Comparison of ENCODE assay signal across 8 mouse cellular contexts in genomic region chr19:44297068-44297760, GRCm38 (mm10). TPM values are rescaled to one million over a fixed set of nuclear protein-coding genes. Genes with fewer than 3 reads are reported as not detected.
DNase-seq lines count a peak whose midpoint lies in the region; ATAC-seq and TF ChIP-seq lines count a peak whose summit lies in the region.

No protein-coding gene starts in this region.

- WGBS in kidney, embryonic 15.5 days, result 42% methylated on average over 8 of the region's 8 CpGs
- 44% methylated on average over 8 of the region's 8 CpGs for WGBS in hindbrain, embryonic 15.5 days
- WGBS in midbrain, postnatal 0 days, result 44% methylated on average over 8 of the region's 8 CpGs

- H3K36me3 ChIP-seq in kidney, embryonic 15.5 days, result peaks cover 67% of the 10 kb centered on the region
- H3K36me3 ChIP-seq in hindbrain, embryonic 15.5 days, result peaks cover 32% of the 10 kb centered on the region
- peaks cover 37% of the 10 kb centered on the region for H3K36me3 ChIP-seq in midbrain, postnatal 0 days (ENCODE audit: insufficient read depth, low read length)

- H3K4me3 ChIP-seq in kidney, embryonic 15.5 days (replicated peaks), result peak overlapping the region; percentile 88
- peak overlapping the region; percentile 98 for H3K4me3 ChIP-seq in bone marrow macrophage, adult 2 months (ENCODE audit: insufficient read depth, low read length)
- H3K4me3 ChIP-seq in hindbrain, embryonic 15.5 days, result peak overlapping the region; percentile 70
- H3K4me3 ChIP-seq in midbrain, postnatal 0 days (ENCODE audit: low read depth, low read length), result peak overlapping the region; percentile 92

- H3K4me2 ChIP-seq in kidney, embryonic 15.5 days, result peak overlapping the region; percentile 92
- peak overlapping the region; percentile 93 for H3K4me2 ChIP-seq in hindbrain, embryonic 15.5 days
- H3K4me2 ChIP-seq in midbrain, postnatal 0 days (ENCODE audit: low read depth, low read length, poor library complexity, severe bottlenecking), result peak overlapping the region; percentile 100

- H3K9me3 ChIP-seq in kidney, embryonic 15.5 days (replicated peaks), result no peaks in the 10 kb centered on the region
- no peaks in the 10 kb centered on the region for H3K9me3 ChIP-seq in hindbrain, embryonic 15.5 days
- no peaks in the 10 kb centered on the region for H3K9me3 ChIP-seq in midbrain, postnatal 0 days (ENCODE audit: low read length)

- no peak for DNase-seq in kidney, postnatal 14 days
- DNase-seq in midbrain, postnatal 0 days (ENCODE audit: low spot score), result peak; percentile 57
- DNase-seq in retina, postnatal 1 day, result no peak
- DNase-seq in layer of hippocampus, adult 11-12 months (ENCODE audit: low spot score), result no peak
- DNase-seq in lung, postnatal 25 days (ENCODE audit: low spot score), result no peak

- H3K4me1 ChIP-seq in kidney, embryonic 15.5 days, result peaks cover 82% of the 10 kb centered on the region
- H3K4me1 ChIP-seq in bone marrow macrophage, adult 2 months (ENCODE audit: control insufficient read depth, insufficient read depth, low read length), result peaks cover 29% of the 10 kb centered on the region
- H3K4me1 ChIP-seq in hindbrain, embryonic 15.5 days (replicated peaks), result peaks cover 81% of the 10 kb centered on the region
- H3K4me1 ChIP-seq in midbrain, postnatal 0 days (ENCODE audit: insufficient read depth, low read length), result peaks cover 34% of the 10 kb centered on the region

- H3K9ac ChIP-seq in kidney, embryonic 15.5 days, result peak overlapping the region; percentile 56
- H3K9ac ChIP-seq in hindbrain, embryonic 15.5 days, result peak overlapping the region; percentile 89
- H3K9ac ChIP-seq in midbrain, postnatal 0 days (replicated peaks; ENCODE audit: low read length, poor library complexity, severe bottlenecking), result peak overlapping the region; percentile 95

- no peak for TF ChIP-seq POLR2A in bone marrow macrophage, adult 2 months (IDR thresholded peaks at IDR 0.05; ENCODE audit: borderline replicate concordance, low read depth, low read length)

- no peak overlapping the region for H3K27ac ChIP-seq in kidney, embryonic 15.5 days
- H3K27ac ChIP-seq in bone marrow macrophage, adult 2 months (ENCODE audit: insufficient read depth, low read depth, low read length), result no peak overlapping the region
- 0 out of 2 replicates have a peak overlapping the region, but pooled peaks have one; percentile 16 for H3K27ac ChIP-seq in hindbrain, embryonic 15.5 days (replicated peaks)
- peak overlapping the region; percentile 43; the same call in 1 of the 2 replicates for H3K27ac ChIP-seq in midbrain, postnatal 0 days (ENCODE audit: low read depth, low read length)

- no peak for TF ChIP-seq CTCF in bone marrow macrophage, adult 2 months (IDR thresholded peaks at IDR 0.05; ENCODE audit: low read depth, low read length)
- peak; percentile 1; the same call in 1 of the 2 replicates for TF ChIP-seq CTCF in midbrain, postnatal 0 days (IDR thresholded peaks at IDR 0.05)

- no peaks in the 10 kb centered on the region for H3K27me3 ChIP-seq in kidney, embryonic 15.5 days
- H3K27me3 ChIP-seq in hindbrain, embryonic 15.5 days, result no peaks in the 10 kb centered on the region
- H3K27me3 ChIP-seq in midbrain, postnatal 0 days (ENCODE audit: insufficient read depth, low read length), result no peaks in the 10 kb centered on the region

- ATAC-seq in kidney, embryonic 15.5 days (replicated peaks; ENCODE audit: low FRiP score), result no peak
- no peak for ATAC-seq in hindbrain, embryonic 15.5 days (ENCODE audit: low FRiP score, low read depth)
- ATAC-seq in midbrain, postnatal 0 days (ENCODE audit: low FRiP score), result no peak

RNA-seq across cellular contexts. Expression of gene Scd2, which starts 3.7 kb away (rescaled TPM):
- polyA plus RNA-seq in kidney, embryonic 15.5 days (2015; fragmentation: Nextera tagmentation; extraction: Ambion mirVana), result 185 and 195 TPM in 2 replicates
- 6.7 and 7.7 TPM in 2 replicates for polyA plus RNA-seq in bone marrow macrophage, adult 2 months (2012; ENCODE audit: insufficient read depth, insufficient read length, missing spikeins)
- 288 and 295 TPM in 2 replicates for polyA plus RNA-seq in hindbrain, embryonic 15.5 days (2015; fragmentation: Nextera tagmentation; extraction: Ambion mirVana)
- total RNA-seq in midbrain, postnatal 0 days (2014; rRNA removed), result 905 and 948 TPM in 2 replicates
- 224 and 226 TPM in 2 replicates for polyA plus RNA-seq in midbrain, postnatal 0 days (2015; fragmentation: Nextera tagmentation; extraction: Ambion mirVana)

RNA-seq across cellular contexts. Expression of gene Scd4, which starts 35.7 kb away (rescaled TPM):
- 0.09 and 0.10 TPM in 2 replicates for polyA plus RNA-seq in kidney, embryonic 15.5 days (2015; fragmentation: Nextera tagmentation; extraction: Ambion mirVana)
- polyA plus RNA-seq in bone marrow macrophage, adult 2 months (2012; ENCODE audit: insufficient read depth, insufficient read length, missing spikeins), result not detected in 2 replicates
- 0.10 and 0.12 TPM in 2 replicates for polyA plus RNA-seq in hindbrain, embryonic 15.5 days (2015; fragmentation: Nextera tagmentation; extraction: Ambion mirVana)
- total RNA-seq in midbrain, postnatal 0 days (2014; rRNA removed), result 0.33 and 0.44 TPM in 2 replicates
- 0.17 TPM in 1 of 2 replicates, not detected in the other for polyA plus RNA-seq in midbrain, postnatal 0 days (2015; fragmentation: Nextera tagmentation; extraction: Ambion mirVana)

Comparison
In these comparisons a context has a peak if more than half of its experiments do, and no peak if none do; other contexts are left out.
1. H3K27ac ChIP-seq: peak in hindbrain, embryonic 15.5 days (single experiment) and midbrain, postnatal 0 days (single experiment); none in kidney, embryonic 15.5 days (single experiment) and bone marrow macrophage, adult 2 months (single experiment).
2. RNA of gene Scd2, which starts 3.7 kb away (polyA plus RNA-seq): 288 to 295 TPM in hindbrain, embryonic 15.5 days, 224 to 226 TPM in midbrain, postnatal 0 days and 185 to 195 TPM in kidney, embryonic 15.5 days; 6.7 to 7.7 TPM in bone marrow macrophage, adult 2 months; every median in the first group is over 10 times any median in the second.
3. Peak in every context shown above with its lines, with median percentiles within 50 percentile points of each other: H3K4me2 ChIP-seq, H3K4me3 ChIP-seq and H3K9ac ChIP-seq.